ENCODE assay signal across 8 mouse cellular contexts in genomic region chr12:101015926-101016325, GRCm38 (mm10). TPM values are rescaled to one million over a fixed set of nuclear protein-coding genes. Genes with fewer than 3 reads are reported as not detected.
DNase-seq lines count a peak whose midpoint lies in the region; ATAC-seq and TF ChIP-seq lines count a peak whose summit lies in the region.

No protein-coding gene starts in this region.

- H3K36me3 ChIP-seq in midbrain, embryonic 12.5 days = peaks cover 12% of the 10 kb centered on the region
- H3K36me3 ChIP-seq in midbrain, embryonic 11.5 days (ENCODE audit: control insufficient read depth, insufficient read depth, low read length) = peaks cover 6% of the 10 kb centered on the region; the same call in 1 of the 2 replicates
- no peaks in the 10 kb centered on the region for H3K36me3 ChIP-seq in embryonic facial prominence, embryonic 13.5 days
- H3K36me3 ChIP-seq in limb, embryonic 10.5 days = peaks cover 13% of the 10 kb centered on the region
- H3K36me3 ChIP-seq in small intestine, adult 2 months (ENCODE audit: control insufficient read depth, insufficient read depth, low read length) = 0 out of 2 replicates have a peak, but pooled peaks cover under 1% of the 10 kb centered on the region

- H3K4me3 ChIP-seq in midbrain, embryonic 12.5 days = no peak overlapping the region
- no peak overlapping the region for H3K4me3 ChIP-seq in midbrain, embryonic 11.5 days (ENCODE audit: low read depth, low read length)
- no peak overlapping the region for H3K4me3 ChIP-seq in embryonic facial prominence, embryonic 13.5 days
- H3K4me3 ChIP-seq in limb, embryonic 10.5 days = no peak overlapping the region
- H3K4me3 ChIP-seq in small intestine, adult 2 months (ENCODE audit: low read depth, low read length) = no peak overlapping the region

- WGBS in midbrain, embryonic 12.5 days = 55% methylated on average over 4 of the region's 4 CpGs
- WGBS in midbrain, embryonic 11.5 days = 66% methylated on average over 4 of the region's 4 CpGs
- WGBS in embryonic facial prominence, embryonic 13.5 days = 44% methylated on average over 4 of the region's 4 CpGs
- 51% methylated on average over 4 of the region's 4 CpGs for WGBS in limb, embryonic 10.5 days
- WGBS in small intestine, adult 2 months = 14% methylated on average over 4 of the region's 4 CpGs

- ATAC-seq in midbrain, embryonic 12.5 days (ENCODE audit: low FRiP score, low read depth) = no peak
- no peak for ATAC-seq in midbrain, embryonic 11.5 days (ENCODE audit: low FRiP score)
- no peak for ATAC-seq in embryonic facial prominence, embryonic 13.5 days (ENCODE audit: insufficient number of reproducible peaks, insufficient read depth, low FRiP score, low TSS enrichment, low read depth)

- no peaks in the 10 kb centered on the region for H3K27me3 ChIP-seq in midbrain, embryonic 12.5 days
- H3K27me3 ChIP-seq in midbrain, embryonic 11.5 days (ENCODE audit: control insufficient read depth, insufficient read depth, low read length) = no peaks in the 10 kb centered on the region
- H3K27me3 ChIP-seq in embryonic facial prominence, embryonic 13.5 days = peaks cover 12% of the 10 kb centered on the region
- H3K27me3 ChIP-seq in limb, embryonic 10.5 days (ENCODE audit: low read depth, poor library complexity, severe bottlenecking) = peaks cover 35% of the 10 kb centered on the region
- H3K27me3 ChIP-seq in small intestine, adult 2 months (ENCODE audit: control insufficient read depth, insufficient read depth, low read length) = no peaks in the 10 kb centered on the region

- DNase-seq in midbrain, embryonic 11.5 days (ENCODE audit: low spot score, missing footprints) = no peak
- DNase-seq in limb, embryonic 10.5 days (ENCODE audit: low spot score) = no peak
- DNase-seq in cerebellum, adult 11-12 months = no peak
- no peak for DNase-seq in left cerebral cortex, adult 8-10 months (ENCODE audit: low spot score in 2 of 2)
- DNase-seq in cerebellum, postnatal 36 days = no peak

- no peak for TF ChIP-seq CTCF in small intestine, adult 2 months (IDR thresholded peaks at IDR 0.05; ENCODE audit: extremely low read depth, insufficient read length, insufficient replicate concordance, low read depth, low read length)

- 0 out of 2 replicates have a peak overlapping the region, but pooled peaks have one; percentile 26 for H3K27ac ChIP-seq in midbrain, embryonic 12.5 days (replicated peaks)
- no peak overlapping the region for H3K27ac ChIP-seq in midbrain, embryonic 11.5 days (ENCODE audit: low read depth, low read length)
- peak overlapping the region; percentile 60 for H3K27ac ChIP-seq in embryonic facial prominence, embryonic 13.5 days
- H3K27ac ChIP-seq in limb, embryonic 10.5 days = peak overlapping the region; percentile 78
- peak overlapping the region; percentile 90 for H3K27ac ChIP-seq in small intestine, adult 2 months (ENCODE audit: insufficient read depth, low read depth, low read length)

- TF ChIP-seq POLR2A in small intestine, adult 2 months (IDR thresholded peaks at IDR 0.05; ENCODE audit: low read depth, low read length) = no peak

- no peaks in the 10 kb centered on the region for H3K9me3 ChIP-seq in midbrain, embryonic 12.5 days
- H3K9me3 ChIP-seq in midbrain, embryonic 11.5 days (ENCODE audit: control insufficient read depth, low read length) = no peaks in the 10 kb centered on the region
- no peaks in the 10 kb centered on the region for H3K9me3 ChIP-seq in embryonic facial prominence, embryonic 13.5 days
- H3K9me3 ChIP-seq in limb, embryonic 10.5 days (replicated peaks) = no peaks in the 10 kb centered on the region

- H3K9ac ChIP-seq in midbrain, embryonic 12.5 days (replicated peaks) = no peak overlapping the region
- no peak overlapping the region for H3K9ac ChIP-seq in midbrain, embryonic 11.5 days (ENCODE audit: low read length)
- H3K9ac ChIP-seq in embryonic facial prominence, embryonic 13.5 days = no peak overlapping the region

- H3K4me2 ChIP-seq in midbrain, embryonic 12.5 days (replicated peaks) = no peak overlapping the region
- no peak overlapping the region for H3K4me2 ChIP-seq in midbrain, embryonic 11.5 days
- H3K4me2 ChIP-seq in embryonic facial prominence, embryonic 13.5 days = no peak overlapping the region

- H3K4me1 ChIP-seq in midbrain, embryonic 12.5 days = peaks cover 77% of the 10 kb centered on the region
- H3K4me1 ChIP-seq in midbrain, embryonic 11.5 days (ENCODE audit: control insufficient read depth, insufficient read depth, low read length) = peaks cover 33% of the 10 kb centered on the region
- H3K4me1 ChIP-seq in embryonic facial prominence, embryonic 13.5 days = peaks cover 66% of the 10 kb centered on the region
- H3K4me1 ChIP-seq in limb, embryonic 10.5 days = peaks cover 75% of the 10 kb centered on the region
- H3K4me1 ChIP-seq in small intestine, adult 2 months (ENCODE audit: control insufficient read depth, insufficient read depth, insufficient read length, low read length) = peaks cover 77% of the 10 kb centered on the region

RNA-seq across cellular contexts. Expression of gene Ccdc88c, which starts 12.9 kb away (rescaled TPM):
- polyA plus RNA-seq in midbrain, embryonic 12.5 days (2016; fragmentation: Nextera tagmentation; extraction: Ambion mirVana) = 17.1 and 19.6 TPM in 2 replicates
- 11.0 TPM in 2 replicates for polyA plus RNA-seq in midbrain, embryonic 11.5 days (2014; fragmentation: Nextera tagmentation; extraction: Ambion mirVana)
- 4.5 and 5.5 TPM in 2 replicates for polyA plus RNA-seq in embryonic facial prominence, embryonic 13.5 days (2015; fragmentation: Nextera tagmentation; extraction: Ambion mirVana)
- 4.9 and 5.1 TPM in 2 replicates for polyA plus RNA-seq in limb, embryonic 10.5 days (2016; fragmentation: Nextera tagmentation; extraction: Ambion mirVana)
- polyA plus RNA-seq in small intestine, adult 2 months (2012; rRNA removed) = 10.2 and 11.7 TPM in 2 replicates
- 10 to 100 TPM; 28.9 to 31.3 (median 29.3) TPM for total RNA-seq in left cerebral cortex, adult 8-10 months (2022)
